Mouse (Mus musculus): ENCODE data around the gene Traf4.
"Not testable (repeated sequence)": the region's sequence is repeated elsewhere in the genome, so short reads cannot be mapped to it uniquely, and the experiment has no call there.

Traf4 gene

GRCm38 (mm10) chr11:78143520-78143919 lies 21.9 kb downstream of the Traf4 start:
- in situ Hi-C loops (cut with MboI, MseI), result no loop called here

- in situ Hi-C loops (cut with MboI, MseI), result no loop called here
Measured at GRCm38 (mm10) chr11:78140665-78141064, 24.7 kb downstream of the Traf4 start.

GRCm38 (mm10) chr11:78138023-78138422 lies 27.4 kb downstream of the Traf4 start:
- in situ Hi-C loops (cut with MboI, MseI), result no loop called here

- in situ Hi-C loops (cut with MboI, MseI), result no loop called here
Measured at GRCm38 (mm10) chr11:78137584-78137983, 27.8 kb downstream of the Traf4 start.

GRCm38 (mm10) chr11:78136132-78136531 lies 29.3 kb downstream of the Traf4 start:
- in situ Hi-C loops (cut with MboI, MseI), result no loop called here

GRCm38 (mm10) chr11:78135314-78135713 lies 30.1 kb downstream of the Traf4 start:
- in situ Hi-C loops (cut with MboI, MseI), result not testable (repeated sequence)

- in situ Hi-C loops (cut with MboI, MseI), result no loop called here
Measured at GRCm38 (mm10) chr11:78134344-78134743, 31.0 kb downstream of the Traf4 start.

GRCm38 (mm10) chr11:78133915-78134314 lies 31.5 kb downstream of the Traf4 start:
- in situ Hi-C loops (cut with MboI, MseI), result no loop called here

- in situ Hi-C loops (cut with MboI, MseI), result no loop called here
Measured at GRCm38 (mm10) chr11:78129458-78129857, 35.9 kb downstream of the Traf4 start.

GRCm38 (mm10) chr11:78126739-78127138 lies 38.6 kb downstream of the Traf4 start:
- in situ Hi-C loops (cut with MboI, MseI), result no loop called here

GRCm38 (mm10) chr11:78125691-78126090 lies 39.7 kb downstream of the Traf4 start:
- in situ Hi-C loops (cut with MboI, MseI), result no loop called here

GRCm38 (mm10) chr11:78123782-78124181 lies 41.6 kb downstream of the Traf4 start:
- in situ Hi-C loops (cut with MboI, MseI), result no loop called here

- in situ Hi-C loops (cut with MboI, MseI), result no loop called here
Measured at GRCm38 (mm10) chr11:78122815-78123214, 42.6 kb downstream of the Traf4 start.

- in situ Hi-C loops (cut with MboI, MseI), result no loop called here
Measured at GRCm38 (mm10) chr11:78121176-78121575, 44.2 kb downstream of the Traf4 start.

GRCm38 (mm10) chr11:78119898-78120297 lies 45.5 kb downstream of the Traf4 start:
- in situ Hi-C loops (cut with MboI, MseI), result no loop called here

- in situ Hi-C loops (cut with MboI, MseI), result no loop called here
Measured at GRCm38 (mm10) chr11:78118467-78118866, 46.9 kb downstream of the Traf4 start.

- in situ Hi-C loops (cut with MboI, MseI), result no loop called here
Measured at GRCm38 (mm10) chr11:78116146-78116410, 49.3 kb downstream of the Traf4 start.

- in situ Hi-C loops (cut with MboI, MseI), result no loop called here
Measured at GRCm38 (mm10) chr11:78115367-78116145, 49.8 kb downstream of the Traf4 start.

- in situ Hi-C loops (cut with MboI, MseI), result no loop called here
Measured at GRCm38 (mm10) chr11:78114676-78115366, 50.6 kb downstream of the Traf4 start.

- in situ Hi-C loops (cut with MboI, MseI), result no loop called here
Measured at GRCm38 (mm10) chr11:78113616-78114015, 51.8 kb downstream of the Traf4 start.

Measured in regulatory T cell (primary cell).